Mouse (Mus musculus) left cerebral cortex, postnatal 25 days (tissue): ENCODE measurements at regions not wholly inside any gene's neighbourhood (a gene's known extent, or its start where the extent isn't known, plus 50 kb on each side); places are given as distances from the start of the nearest gene placed in this dataset.

Source experiments
- DNase-seq, 2 experiments: peaks; one replicate each; pipeline ENCODE4 v3.0.0; 2022; ENCODE audit warnings: low spot score in 2 of 2, mixed read lengths in 1 of 2
- intact Hi-C: fragments of 180-260 bp; cut with DNase I; formaldehyde crosslinking; loops from one replicate; pipeline ENCODE4 v1.15.1; 2025

DNA sequence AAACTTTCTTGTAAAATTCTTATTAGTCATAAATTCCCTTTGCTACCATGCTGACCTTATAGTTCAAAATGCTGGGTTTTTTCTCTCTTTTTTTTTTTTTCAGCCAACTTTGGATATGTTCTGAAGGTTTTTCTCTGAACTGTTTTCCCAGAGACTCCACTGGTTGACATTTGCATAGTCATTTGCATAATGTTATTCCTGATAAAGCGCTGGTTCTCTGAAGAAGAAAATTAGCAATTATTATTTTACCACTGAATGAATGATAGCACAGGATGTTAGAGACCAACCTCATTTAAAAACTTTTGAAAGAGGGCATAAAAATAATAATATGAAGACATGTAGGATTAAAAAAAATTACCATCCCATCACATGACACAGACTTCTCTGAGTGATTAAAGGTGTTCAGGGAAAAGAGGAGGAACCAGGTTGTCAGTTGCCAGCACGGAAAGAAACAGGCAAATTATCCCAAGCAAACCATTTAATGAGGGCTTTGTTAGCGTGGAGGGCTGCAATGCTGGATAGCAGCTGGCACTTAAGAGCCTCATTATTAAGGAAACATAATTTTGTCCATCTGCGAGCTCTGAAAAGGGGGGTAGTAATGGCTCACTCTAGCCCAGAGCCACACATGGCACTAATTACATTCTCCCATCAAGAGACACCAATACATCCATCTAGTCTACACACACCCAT, 171.9 kb upstream of the Nabp1 start:
- no peak for DNase-seq
- intact Hi-C loops = no loop called here

DNA sequence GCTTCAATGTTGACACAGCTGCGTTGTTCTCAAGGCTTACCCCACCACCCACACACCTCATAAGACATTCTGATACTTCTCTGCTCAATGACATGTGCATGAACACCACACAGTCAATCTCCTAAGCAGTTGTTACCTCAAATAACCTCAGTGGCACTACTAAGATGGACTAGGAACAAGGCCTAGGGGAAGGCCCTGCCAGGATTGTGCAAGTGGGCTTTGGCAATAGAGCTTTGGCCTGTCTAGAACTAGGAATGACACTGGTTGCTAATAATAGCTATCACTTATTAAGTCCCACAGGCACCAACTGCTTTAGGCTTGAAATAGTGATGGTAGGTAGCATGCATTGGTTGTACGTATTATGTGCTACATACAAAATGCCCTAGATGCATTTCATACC, 169.7 kb upstream of the Nabp1 start:
- intact Hi-C loops = no loop called here
- DNase-seq = no peak

DNA sequence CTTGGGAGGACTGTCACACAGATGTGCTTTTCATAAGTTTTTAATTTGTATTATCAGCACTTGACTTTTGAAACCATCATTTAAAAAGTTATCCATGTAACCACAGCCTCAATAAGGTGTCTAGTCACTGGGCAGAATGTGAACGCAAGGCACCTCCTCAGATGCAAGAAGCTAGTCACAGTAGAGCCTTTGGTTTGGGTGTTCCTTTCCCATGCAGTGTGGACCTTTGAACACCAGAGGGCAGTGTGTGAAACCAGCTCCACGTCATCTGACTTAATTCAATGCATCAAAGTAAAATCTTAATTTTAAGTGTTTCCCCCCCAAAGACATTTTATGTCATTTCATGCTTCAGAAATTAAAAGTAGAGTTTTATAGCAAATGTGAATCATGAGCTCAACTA, 166.2 kb upstream of the Nabp1 start:
- peak; percentile 81 to 83 for DNase-seq
- intact Hi-C loops = loop anchor here (1.0 to 5.0 kb wide), 2 partner anchors 354 to 453 kb away; no protein-coding TSS in a partner anchor

DNA sequence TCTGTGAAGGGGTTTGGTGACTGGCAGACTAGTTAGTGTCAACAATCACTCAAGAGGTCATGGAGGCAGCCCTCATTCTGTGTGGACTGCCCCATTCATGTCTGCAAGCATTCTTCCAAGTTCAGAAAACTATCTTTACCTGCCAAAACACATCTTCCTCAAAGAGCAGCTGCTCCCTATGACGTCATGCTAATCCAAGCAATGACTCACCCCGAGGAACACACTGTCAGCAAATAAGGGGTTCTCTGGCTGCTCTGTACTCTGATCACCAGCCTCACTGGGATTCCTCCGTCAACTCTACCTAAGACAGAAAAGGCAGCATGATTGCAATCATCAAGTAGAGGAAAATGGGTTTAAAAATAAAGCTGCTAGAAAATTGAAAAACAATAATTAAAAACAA, 165.4 kb upstream of the Nabp1 start:
- no peak for DNase-seq
- intact Hi-C loops = loop anchor here (1.0 to 5.0 kb wide), 2 partner anchors 355 to 454 kb away; no protein-coding TSS in a partner anchor

DNA sequence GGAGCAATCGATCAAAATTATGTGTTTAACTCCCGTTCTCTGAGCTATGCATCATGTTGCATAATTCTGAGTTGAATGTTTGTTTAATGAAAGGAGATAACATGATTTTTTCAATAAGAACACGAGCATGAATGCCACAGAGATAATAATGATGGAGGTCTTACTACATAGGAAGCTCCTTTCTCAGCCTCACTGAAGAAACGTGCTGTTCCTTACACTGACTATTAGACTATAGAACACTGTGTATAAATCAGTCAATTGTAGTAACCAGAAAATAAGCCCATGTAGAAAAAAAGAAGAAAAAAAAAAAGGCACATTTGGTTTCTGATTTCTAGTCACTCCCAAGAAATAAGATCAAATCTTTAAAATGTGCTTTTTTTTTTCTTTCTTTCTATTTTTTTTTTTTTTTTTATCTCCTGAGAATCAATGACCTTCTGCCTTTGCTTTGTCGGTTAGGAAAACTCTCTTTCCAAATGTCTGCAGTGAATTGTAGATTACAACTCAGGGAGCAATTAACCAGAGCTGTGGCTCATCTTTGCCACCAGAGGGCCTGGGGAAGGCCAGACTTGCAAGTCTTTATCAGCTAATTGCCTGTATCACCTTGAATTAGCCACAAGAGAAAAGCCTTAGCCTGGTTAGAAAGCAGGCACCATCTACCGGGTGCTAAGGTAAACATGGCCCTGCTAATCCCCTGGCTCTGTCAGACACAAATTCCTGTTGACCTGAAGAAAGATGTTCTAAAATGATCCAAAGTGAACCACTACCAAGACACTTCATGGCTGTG, 160.5 kb upstream of the Nabp1 start:
- intact Hi-C loops = no loop called here
- no peak for DNase-seq

DNA sequence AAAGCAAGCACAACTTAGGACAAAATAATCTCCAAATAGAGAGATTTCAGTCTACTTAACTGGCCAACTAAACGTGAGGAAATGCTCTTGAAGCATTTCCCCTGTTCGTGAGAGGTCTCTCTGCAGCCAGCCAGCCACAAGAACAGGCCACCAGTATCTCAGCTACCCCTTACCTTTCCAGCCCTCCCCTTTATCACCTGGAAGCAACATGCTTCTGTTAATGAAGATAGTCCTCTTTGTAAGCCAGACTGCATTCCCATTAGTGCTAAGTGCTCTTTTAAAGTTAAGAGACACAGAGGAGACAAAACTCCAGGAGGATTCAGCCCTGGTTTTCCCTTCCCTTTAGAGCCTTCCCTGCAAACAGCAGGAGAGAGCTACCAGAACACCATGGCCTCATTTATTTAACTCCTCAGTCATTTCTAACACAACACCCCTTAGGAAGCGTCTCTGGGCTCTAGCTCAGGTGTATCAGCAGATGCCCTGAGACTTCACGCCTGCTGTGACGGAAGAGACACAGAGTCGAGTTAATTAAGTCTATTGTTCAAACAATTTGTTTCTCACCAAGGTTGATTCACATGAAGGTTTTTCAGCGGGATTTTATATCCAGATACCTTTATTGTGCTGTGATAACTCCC, 157.8 kb upstream of the Nabp1 start:
- intact Hi-C loops = no loop called here
- DNase-seq = no peak

DNA sequence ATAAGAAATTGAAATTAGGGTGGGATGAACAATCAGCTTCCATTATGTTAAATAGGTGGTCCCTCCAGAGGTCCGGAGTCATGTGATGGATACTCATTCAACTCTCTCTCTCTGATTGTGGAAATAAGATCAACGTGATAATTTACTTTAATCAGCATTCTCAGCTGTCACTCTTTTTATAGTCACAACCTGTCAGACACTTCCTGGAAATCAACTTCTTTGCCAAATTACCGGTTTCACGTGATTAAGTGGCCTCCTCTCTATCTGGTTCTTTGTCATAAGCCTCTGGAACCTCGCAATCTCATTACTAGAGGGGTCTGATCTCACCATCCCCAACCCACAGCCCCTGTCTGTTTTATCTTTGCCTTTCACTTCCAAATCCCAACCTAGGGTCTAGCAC, 155.6 kb upstream of the Nabp1 start:
- no peak for DNase-seq

DNA sequence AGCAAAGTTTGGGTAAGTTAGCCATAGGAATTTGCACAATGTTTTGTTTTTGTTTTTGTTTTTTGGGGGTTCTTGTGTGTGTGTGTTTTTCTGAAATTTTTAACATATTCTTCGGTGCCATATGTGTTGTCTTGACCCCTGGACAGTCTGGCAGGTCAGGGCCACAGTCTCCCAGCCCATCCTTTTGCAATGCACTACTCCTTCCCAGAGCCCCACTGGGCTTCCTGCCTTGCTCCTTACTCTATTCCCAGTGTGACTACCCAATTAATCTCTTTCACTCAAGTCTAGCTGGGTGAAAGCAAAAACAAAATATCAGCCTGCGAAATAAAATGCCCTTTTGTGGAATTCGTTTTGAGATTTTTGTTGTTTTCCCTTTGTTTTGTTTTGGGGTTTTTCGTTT, 154.6 kb upstream of the Nabp1 start:
- intact Hi-C loops = no loop called here
- no peak for DNase-seq

More for the DNA sequence above, 155.6 kb upstream of the Nabp1 start:
- intact Hi-C loops = no loop called here

DNA sequence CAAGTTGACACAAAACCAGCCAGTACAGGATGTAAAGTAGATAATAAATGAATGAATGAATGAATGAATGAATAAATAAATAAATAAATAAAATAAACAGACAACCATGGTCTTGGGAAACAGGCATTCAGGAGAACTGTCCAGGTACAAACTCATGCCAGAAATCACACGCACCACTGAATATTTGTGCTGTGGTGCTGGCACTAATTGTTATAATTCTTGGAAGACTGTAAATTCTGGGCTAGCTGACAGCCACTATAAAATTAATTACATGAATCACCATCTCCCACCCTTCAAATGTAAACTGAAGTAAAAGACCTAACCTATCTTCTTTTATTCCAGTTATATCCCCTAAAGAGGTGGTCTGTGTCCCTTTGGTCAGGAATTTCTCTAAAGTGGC, 151.6 kb upstream of the Nabp1 start:
- intact Hi-C loops = no loop called here
- no peak for DNase-seq

DNA sequence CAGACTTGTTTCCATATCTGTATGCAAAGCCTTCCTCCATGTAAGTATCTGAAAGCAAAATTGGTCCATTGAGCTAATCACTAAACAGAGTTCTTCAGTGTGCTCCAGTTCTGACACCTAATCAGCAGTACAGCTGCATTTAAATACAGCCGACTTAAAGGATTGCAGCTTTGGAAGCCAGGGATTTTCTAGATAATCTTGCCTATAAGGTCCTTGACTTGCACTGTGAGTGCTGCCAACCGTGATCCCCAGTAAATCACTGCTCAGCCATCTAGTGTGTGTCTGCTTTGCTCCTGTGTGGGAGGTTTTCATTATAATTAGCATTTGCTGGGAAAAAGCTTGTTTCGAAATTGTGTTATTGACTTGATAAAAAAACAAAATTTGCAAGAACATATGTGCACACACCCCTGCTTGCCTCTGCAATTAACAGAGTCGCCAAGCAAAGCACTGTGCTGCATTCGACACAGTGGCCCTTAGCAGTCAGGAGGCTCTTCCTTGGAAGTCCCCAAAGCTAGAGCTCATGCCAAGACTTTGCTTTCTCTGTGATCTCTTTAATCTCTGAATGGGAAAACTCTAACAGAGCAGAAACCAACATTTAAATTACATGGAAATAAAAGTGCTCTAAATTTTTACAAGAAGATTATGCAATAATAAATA, 150.0 kb upstream of the Nabp1 start:
- intact Hi-C loops = no loop called here
- no peak for DNase-seq

DNA sequence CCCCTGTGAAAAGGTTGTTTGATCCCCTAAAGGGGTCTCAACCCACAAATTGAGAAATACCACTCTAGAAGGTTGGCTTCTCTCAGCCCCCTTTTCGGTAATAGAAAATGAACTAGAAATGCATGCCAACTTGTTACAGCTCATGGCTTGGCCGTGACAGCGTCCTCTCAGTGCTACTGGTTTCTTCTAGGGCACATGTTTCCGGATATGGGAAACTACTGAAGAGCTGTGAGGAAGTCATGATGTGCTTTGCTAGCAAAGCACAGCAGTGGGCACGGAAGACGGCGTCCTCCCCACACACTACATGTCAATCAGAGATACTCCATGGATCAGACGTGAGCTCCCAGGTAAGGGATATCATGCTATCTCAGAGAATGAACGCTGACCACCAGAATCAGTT, 148.1 kb upstream of the Nabp1 start:
- no peak for DNase-seq
- intact Hi-C loops = no loop called here

DNA sequence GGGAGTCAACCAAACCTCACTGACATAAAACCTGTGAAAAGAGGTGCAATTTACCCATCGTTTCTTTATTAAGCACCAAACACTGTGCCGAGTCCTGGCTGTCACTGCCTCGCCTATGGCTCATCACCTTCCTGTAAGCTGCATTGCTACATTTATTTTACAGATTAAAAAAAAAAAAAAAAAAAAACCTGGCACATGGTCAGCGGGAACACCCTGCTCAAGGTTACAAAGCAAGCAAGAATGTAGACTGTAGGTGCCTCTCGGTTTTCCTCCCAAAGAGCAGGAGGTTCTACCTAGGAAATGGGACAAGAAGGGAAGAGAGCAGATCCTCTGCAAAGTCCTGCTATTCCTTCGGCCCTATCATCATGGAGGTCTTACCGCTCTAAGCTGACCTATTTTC, 146.9 kb upstream of the Nabp1 start:
- intact Hi-C loops = no loop called here
- no peak for DNase-seq

DNA sequence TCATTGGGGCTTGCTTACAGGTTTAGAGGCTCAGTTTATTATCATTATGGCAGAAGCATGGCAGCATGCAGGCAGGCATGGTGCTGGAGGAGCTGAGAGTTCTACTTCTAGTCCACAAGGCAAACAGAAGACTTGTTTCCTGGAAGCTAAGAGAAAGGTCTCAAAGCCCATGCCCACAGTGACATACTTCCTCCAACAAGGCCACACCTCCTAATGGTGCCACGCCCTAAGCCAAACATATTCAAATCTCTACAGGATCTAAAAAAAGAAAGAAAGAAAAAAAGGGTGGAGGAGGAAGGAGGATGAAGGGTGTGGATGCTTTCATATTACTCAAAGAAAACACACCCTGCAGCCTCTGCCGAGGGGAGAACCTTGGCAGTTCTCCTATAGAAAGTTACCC, 146.3 kb upstream of the Nabp1 start:
- DNase-seq = no peak
- intact Hi-C loops = no loop called here

DNA sequence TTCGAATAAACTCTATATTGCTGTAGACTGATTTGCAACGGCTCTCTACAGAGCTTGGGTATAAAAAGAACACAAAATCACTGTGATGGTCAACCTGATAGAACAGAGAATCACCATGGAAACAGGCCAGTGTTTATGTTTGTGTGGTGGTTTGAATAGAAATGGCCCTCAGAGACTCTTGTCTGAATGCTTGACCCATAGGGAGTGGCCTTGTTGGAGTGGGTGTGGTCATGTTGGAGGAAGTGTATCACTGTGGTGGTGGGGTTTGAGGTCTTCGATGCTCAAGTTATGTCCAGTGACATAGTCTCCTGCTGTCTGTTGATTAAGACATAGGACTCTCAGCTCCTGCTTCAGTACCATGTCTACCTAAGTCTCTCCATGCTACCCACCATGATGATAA, 144.8 kb upstream of the Nabp1 start:
- DNase-seq = no peak
- intact Hi-C loops = no loop called here

DNA sequence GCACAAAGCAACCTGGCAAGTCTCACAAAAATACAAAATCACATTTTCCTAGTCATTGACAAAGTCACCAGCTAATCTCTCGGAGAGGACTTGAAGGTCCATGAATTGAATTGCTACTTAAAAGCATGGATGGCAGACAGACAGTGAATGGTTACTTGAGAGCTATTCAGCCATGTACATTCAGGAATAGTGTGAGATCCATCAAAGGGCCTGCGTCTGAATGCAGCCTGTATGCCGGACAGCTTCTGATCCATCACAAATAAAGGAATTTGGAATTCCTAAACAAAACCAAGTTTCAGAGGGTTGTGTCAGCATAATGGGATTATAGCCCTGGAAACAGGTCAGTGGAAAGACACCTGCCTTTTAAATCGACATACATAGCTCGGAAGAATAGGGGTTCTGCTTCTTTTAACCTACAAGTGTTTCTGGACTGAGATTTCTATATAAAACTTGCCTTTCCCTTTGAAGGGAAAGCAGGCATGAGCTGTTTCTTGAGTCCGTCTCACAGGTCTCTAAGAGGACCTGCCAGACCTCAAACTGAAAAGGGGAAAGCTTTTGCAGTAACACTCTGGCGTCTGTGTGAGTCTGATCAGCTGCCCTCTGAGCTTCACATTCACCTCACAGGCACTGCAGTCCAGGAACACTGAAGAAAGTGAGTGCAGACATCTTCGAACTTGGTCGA, 144.1 kb upstream of the Nabp1 start:
- intact Hi-C loops = no loop called here
- no peak for DNase-seq

DNA sequence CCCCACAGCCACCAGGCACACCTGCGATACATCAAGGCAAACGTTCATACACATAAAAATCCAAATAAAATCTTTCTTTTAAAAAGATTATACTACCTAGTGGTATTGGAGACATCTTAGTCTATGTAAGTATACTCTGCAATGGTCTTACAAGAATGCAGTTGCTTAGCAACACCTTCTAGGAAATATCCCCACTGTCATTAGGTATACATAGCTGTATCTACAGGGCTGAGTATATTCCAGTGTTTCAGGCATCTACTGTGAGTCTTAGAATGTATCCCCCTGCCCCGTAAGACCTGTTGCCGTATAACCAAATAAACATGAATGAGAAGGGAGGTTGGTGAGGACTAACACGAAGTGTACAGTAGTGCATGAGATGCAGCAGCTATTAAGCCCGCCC, 142.8 kb upstream of the Nabp1 start:
- intact Hi-C loops = no loop called here
- DNase-seq = no peak

DNA sequence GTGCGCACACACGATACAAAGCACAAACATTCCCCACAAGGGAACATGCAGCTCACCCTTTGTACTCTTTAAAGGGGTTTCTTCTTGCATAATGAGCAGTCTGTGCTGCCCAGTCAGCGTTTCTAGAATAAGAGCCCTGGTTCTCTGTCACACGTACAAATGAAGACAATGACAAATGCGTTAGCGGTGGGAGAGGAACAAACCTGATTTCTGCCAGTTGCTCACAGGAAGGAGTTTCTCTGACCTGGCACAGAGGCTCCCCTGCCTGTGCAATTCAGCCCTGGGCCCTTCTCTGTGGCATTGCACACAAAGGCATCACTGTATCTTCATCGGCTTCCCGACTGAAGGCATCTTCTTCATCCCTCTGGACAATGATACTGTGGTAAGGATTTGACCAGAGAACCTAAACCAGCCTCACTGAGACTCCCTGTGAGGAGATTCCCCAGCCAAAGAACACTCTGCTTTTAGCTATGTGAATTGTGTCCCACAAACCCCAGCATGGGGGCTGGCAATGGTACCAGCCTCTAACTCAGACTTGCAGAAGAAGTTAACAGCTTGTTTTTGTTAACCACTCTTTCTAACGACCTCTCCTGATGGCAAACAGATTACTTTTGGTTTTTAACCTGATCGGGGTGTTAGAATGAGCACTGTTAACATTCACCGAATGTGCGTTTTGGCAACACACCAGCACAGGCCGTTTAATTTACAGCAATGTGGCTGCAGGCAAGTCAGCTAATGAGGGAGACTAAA, 139.5 kb upstream of the Nabp1 start:
- DNase-seq = no peak
- intact Hi-C loops = loop anchor here (5.0 kb wide), 1 partner anchor 655 kb away; no protein-coding TSS in a partner anchor

DNA sequence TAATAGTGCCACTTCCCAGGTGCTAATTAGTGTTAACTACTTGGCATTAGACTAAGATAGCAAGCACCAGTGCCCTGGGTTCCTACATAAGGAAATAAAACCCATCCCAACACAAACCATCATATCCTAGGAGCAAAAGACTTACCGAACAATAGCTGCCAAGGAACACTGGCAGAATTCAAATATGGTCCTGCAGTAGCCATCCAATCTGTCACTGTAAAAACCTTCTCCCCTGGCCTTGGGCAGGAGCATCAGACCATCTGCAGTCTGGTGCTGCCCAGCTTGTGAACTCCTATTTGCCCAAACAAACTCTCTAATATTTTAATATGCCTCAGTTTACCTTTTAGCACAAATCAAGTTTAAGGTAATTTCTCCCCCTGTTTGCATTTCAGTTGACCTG, 137.9 kb upstream of the Nabp1 start:
- intact Hi-C loops = loop anchor here (5.0 kb wide), 1 partner anchor 654 kb away; no protein-coding TSS in a partner anchor
- no peak for DNase-seq

DNA sequence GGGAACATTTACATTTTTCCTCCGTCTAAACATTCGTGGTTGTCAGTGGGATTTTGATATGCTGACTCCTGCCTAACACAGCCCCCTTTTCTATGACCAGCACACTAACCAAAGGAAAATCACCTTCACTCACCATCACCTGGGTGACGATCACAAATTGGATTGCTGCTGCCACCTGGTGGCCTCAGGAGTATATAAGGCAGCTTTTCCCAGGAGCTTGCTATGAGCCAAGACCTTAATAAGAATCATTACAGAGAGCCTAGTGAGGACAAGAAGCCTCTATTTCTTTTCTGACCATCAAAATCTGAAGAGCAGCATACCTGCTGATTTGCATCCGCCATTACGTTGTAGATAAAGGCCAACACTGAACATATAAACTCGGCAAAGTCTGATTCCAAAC, 137.3 kb upstream of the Nabp1 start:
- DNase-seq = peak; percentile 62 to 69
- intact Hi-C loops = loop anchor here (5.0 kb wide), 1 partner anchor 653 kb away; no protein-coding TSS in a partner anchor
